Mouse (Mus musculus) layer of hippocampus, adult 18-20 months (tissue): ENCODE measurements around the gene Fbxl7. TPM values are rescaled to one million over a fixed set of nuclear protein-coding genes. Genes with fewer than 3 reads are reported as not detected.
A peak's percentile ranks its signal among the peaks of the same experiment; 100 is the strongest.

Experiments
- DNase-seq, 2 experiments: peaks; one replicate each; pipeline ENCODE4 v3.0.0; 2022; ENCODE audit warnings: low spot score in 2 of 2
- total RNA-seq, 2 experiments: library from RNA; stranded (reverse); gene quantifications; 2 replicates each; pipeline ENCODE4 v1.2.3; 2021

The Fbxl7 gene
- total RNA-seq, 2 experiments from 2014 or later = 7.1 to 8.5 TPM

DNA sequence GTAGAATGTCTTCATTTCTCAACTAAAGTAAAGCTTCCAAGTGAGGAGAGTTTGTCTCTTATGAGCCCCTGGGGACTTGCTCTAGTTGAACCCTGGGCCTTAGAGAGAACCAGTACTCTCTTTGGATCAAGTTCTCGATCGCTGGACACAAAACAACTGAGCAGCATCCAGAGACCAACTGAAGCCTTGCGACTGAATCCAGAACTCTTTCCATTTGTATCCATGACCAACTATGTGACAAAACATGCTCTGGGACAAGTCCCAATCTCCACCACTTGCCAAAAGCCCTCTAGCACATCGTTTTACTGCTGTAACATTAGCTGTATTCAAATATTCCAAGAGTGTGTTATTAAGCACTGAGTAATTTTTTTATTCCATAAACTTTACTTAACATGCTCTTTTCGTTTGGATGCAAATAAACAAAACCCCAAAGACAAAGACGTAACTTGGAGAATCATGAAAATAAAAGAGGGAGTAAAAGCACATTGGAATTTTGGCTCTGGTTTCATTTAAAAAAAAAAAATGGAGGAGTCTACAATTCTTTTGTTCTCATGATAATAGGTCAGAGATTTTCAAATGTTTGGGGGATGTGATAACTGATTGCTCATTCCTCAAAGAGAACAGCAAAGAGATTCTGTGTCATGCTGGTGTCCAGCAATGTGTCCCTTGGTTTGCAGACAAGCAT, 192.1 kb downstream of the Fbxl7 start:
- no peak for DNase-seq

GRCm38 (mm10) chr15:26701949-26702675, 193.3 kb downstream of the Fbxl7 start:
- no peak for DNase-seq

DNA sequence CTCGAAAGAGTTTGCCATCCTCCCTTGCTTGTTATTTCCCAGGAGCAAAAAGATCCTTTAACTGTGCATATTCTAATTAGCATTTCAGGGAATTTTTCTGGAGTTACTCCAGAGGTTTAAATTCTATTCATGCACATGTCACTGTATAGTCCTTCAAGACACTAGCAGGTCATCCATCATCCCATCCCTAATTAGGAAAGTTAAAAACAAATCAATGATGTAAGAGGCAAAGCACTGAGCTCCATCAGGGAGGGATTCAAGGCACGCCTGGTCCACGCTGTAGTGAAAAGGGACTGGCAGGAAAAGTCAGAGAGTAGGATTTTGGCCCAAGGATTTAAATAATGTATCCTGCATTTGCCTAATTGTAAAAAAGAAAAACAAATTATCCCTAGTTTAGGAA, 202.3 kb downstream of the Fbxl7 start:
- no peak for DNase-seq

DNA sequence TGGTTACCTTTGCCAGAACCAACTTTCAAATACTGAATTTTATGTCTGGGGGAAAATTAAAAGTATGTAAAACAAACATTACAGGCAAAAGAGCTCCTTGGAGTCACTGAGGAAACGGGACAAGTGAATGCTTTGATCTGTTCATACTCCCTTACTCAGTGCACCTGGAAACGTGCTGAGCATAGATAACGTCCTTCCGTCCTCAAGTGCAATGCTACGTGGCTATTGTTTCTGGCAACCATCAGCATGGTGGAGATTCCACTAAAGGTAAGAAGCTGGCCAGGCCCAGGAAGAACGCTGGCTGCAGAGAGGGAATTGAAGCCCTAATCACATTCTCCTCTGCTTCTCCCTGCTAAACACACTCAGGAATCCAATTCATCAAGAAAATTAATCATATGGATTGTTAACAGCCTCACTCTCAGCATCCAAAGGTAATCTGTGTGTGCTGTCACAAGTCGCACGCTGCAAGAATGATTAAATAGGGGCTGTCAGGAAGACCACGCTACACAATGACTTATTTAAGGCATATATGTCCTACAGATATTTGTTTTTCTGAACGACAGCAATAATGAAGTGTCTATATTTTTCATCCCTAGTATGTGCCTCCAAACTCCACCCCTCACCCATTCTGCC, 206.8 kb downstream of the Fbxl7 start:
- no peak for DNase-seq

DNA sequence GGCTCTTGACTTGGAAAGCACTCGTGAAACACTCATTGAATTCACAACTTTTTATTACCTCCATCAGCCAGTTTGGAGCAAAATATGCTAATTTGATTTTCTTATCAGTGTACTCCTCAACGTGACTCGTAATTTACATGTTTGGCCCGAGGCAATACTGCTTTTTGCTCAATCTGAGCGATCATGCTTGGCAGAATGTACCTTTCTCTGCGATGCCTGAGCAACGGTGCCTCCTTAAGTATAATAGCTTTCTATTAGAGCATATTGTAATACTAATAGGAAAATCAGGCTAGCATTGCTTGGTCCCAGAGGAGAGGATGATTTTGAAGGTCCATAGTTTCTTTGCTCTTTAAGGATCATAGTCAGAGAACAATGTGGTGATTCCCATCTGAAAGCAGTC, 207.7 kb downstream of the Fbxl7 start:
- no peak for DNase-seq

DNA sequence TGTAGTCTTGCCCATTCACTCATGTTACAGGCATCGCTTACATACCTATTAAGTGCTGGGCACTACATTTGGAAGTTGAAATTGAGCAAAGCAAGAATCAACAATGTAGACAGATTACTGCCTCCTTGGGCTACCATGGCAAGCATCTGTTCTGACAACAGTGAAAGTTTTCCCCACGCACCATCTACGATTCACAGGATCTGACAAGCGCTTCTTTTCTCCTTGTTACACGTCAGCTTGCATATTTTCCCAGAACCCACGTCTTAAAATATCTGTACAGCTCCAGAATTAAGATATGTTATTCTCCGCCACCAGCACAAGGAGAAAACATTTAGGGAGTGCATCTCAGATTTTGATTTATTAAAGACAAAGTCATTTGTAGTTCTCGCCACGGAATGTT, 213.1 kb downstream of the Fbxl7 start:
- DNase-seq = peak in 1 of 2 experiments; percentile 17

DNA sequence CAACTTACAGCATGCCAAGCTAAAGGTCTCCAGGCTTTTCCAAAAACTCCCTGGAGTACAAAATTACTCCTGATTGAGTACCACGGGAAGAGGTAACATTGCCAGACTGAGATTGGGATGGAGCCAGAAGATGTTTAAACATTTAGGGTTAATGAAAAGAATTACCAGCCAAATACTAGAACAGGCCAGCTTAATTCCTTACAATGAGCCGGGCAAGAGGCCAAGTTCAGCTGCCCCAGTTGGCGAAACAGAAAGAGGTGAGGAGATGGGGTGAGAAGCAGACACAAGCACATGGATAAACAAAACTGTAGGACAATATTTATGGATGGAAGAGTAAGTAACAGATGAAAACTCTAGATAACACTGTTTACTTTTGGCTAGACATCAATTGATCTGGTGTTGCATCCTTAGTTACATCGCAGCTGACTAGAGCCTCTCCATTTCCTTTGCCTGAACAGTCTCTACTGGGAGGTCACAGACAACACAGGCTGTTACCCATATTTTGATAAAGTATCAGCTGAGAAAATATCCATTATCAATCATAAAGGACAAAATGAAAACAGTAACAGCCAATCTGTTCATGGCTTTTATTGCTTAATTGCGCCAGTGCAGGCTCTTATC, 222.0 kb downstream of the Fbxl7 start:
- DNase-seq = peak in 1 of 2 experiments; percentile 28

DNA sequence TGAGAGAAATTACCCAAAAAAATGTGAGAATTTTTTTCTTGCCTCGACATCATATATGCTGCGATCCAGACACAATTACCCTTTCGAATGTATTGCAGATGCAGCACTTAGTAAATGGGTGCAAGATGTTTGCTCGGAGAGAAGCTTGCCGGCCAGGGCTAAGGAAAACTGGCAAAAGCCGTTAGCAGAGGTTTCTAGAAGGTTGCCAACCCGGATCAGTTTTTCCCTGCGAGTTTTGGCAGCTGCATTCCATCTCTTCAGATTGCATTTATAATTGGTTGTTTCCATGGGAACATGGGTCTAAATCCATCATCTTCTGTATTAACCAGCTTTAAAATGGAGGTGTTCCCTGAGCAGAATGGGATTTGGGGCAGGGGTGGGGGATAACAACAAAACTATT, 240.4 kb downstream of the Fbxl7 start:
- DNase-seq = peak; percentile 26 to 49

DNA sequence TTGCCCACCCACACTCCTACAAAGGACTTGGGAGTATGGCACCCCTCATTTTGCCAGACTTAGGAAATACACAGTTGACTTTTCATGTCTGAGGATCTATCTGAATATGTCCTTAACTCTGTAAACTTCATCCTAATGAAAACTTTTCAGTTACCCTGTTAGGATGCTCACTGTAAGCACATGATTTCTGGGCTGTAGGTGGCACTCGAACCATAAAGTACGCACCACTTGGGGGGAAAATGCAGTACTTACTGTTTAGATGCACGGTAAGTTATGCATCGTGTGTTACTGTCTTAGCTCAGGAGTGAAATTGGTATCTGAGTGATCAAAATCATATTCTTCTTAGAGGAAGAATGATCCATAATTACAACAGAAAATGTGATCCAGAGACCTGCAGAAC, 252.8 kb downstream of the Fbxl7 start:
- DNase-seq = no peak

GRCm38 (mm10) chr15:26639726-26640125, 255.7 kb downstream of the Fbxl7 start:
- peak in 1 of 2 experiments; percentile 58 for DNase-seq

- DNase-seq = no peak
Measured at GRCm38 (mm10) chr15:26635591-26635990, 259.8 kb downstream of the Fbxl7 start.

DNA sequence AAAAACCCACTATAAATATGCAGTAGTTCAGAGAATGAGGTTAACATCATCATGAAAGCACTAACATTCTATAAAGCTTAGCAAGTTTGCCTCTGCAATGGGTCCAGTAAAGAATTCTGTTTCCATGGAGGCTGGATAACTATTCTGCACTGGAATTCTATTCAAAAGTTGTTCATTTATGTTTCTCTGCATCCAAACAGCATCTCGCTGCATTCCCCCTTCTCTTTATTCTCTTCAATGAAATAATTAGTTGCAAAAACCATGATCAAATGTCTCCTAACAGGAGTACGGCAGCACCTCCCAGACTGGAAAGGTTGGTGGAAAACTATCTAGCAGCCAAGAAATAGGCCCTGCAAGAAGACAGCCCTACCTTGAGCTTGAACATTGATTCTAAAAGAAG, 267.2 kb downstream of the Fbxl7 start:
- no peak for DNase-seq

DNA sequence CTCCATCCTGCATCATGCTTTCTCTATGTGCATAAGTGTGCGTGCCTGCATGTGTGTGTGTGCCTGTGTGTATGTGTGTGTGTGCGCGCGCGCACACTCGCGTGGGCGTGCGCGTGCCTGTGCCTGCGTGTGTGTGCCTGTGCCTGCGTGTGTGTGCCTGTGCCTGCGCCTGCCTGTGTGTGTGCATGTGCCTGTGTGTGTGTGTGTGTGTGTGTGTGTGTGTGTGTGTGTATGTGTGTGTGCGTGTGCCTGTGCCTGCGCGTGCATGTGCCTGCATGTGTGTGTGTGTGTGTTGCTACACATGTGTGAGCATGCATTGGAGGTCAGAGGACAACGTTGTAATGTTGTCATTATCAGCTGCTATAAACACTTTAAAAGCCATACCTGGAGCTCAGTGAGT, 272.1 kb downstream of the Fbxl7 start:
- DNase-seq = no peak

DNA sequence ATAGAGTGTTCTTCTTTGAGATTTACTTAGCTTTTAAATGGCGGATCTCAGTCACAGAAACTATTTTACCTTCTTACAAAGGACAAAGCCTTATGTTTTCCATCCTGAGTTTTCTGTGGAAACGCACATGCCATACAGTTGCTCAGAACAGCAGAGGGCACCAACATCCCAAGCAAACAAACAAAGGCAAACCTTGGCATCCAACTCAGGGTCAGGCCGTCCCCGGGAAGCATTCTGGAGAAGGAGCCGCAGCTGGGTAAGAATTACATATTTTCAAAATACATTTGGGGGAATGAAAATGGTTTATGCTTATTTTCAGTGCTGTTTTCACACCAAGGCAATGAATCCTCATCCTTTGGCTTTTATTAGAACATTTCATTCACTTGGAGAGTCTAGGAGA, 275.1 kb downstream of the Fbxl7 start:
- peak; percentile 11 to 70 for DNase-seq

- no peak for DNase-seq
Measured at GRCm38 (mm10) chr15:26619221-26619620, 276.2 kb downstream of the Fbxl7 start.

GRCm38 (mm10) chr15:26596239-26596638, 299.1 kb downstream of the Fbxl7 start:
- DNase-seq = no peak

DNA sequence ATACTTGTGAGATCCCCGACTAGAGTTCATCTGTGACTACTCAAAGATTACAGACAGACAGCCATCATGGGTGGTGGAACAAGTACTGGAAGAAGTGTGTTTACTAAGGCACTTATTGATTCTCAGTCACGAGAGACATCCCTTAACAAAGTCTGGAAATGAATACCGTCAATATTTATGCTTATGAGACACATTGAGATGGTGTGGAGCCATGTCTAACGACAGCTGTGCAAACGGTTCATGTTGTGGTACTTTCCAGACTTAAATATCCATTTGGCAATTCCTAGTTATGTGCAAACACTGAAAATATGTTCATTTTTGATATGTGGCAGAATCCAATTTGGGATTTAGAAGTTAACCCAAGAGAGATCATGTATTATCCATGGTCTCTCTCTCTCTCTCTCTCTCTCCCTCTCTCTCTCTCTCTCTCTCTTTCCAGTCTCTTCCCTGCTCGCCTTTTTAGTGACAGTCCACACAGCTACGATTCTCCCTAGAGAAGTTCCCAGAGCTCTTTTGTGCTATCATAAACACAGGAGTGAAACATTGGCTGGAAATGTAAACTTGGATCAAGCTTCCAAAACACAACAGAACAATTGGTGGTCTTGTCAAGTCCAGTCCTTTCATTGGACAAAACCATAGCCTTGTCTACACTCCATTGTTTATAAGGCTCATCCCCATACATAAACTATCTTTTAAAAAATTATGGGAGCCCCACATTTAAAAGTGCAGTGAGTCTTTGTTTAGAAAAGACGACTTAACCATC, 315.3 kb downstream of the Fbxl7 start:
- peak in 1 of 2 experiments; percentile 7 for DNase-seq

- DNase-seq = no peak
Measured at GRCm38 (mm10) chr15:26578500-26578899, 316.9 kb downstream of the Fbxl7 start.

GRCm38 (mm10) chr15:26566076-26566475, 329.3 kb downstream of the Fbxl7 start:
- no peak for DNase-seq

GRCm38 (mm10) chr15:26553620-26554019, 341.8 kb downstream of the Fbxl7 start:
- no peak for DNase-seq
